Mouse (Mus musculus) gastrocnemius, postnatal 14 days (tissue): ENCODE measurements around the gene Neil1. TPM values are rescaled to one million over a fixed set of nuclear protein-coding genes. Genes with fewer than 3 reads are reported as not detected.
A peak's percentile ranks its signal among the peaks of the same experiment; 100 is the strongest.

Experiments used
- DNase-seq: peaks from one replicate; pipeline ENCODE4 v3.0.0; 2021; ENCODE audit warnings: mixed read lengths
- intact Hi-C: fragments of 180-260 bp; cut with DNase I; formaldehyde crosslinking; loops from one replicate; pipeline ENCODE4 v1.15.1; 2025; ENCODE audit warnings: low total_unique reads
- total RNA-seq, 2 experiments: library from RNA; stranded (reverse); gene quantifications; 2 replicates each; pipeline ENCODE4 v1.2.3; 2021

Neil1 gene
- total RNA-seq, 2 experiments from 2014 or later: 4.7 to 5.6 TPM

DNA sequence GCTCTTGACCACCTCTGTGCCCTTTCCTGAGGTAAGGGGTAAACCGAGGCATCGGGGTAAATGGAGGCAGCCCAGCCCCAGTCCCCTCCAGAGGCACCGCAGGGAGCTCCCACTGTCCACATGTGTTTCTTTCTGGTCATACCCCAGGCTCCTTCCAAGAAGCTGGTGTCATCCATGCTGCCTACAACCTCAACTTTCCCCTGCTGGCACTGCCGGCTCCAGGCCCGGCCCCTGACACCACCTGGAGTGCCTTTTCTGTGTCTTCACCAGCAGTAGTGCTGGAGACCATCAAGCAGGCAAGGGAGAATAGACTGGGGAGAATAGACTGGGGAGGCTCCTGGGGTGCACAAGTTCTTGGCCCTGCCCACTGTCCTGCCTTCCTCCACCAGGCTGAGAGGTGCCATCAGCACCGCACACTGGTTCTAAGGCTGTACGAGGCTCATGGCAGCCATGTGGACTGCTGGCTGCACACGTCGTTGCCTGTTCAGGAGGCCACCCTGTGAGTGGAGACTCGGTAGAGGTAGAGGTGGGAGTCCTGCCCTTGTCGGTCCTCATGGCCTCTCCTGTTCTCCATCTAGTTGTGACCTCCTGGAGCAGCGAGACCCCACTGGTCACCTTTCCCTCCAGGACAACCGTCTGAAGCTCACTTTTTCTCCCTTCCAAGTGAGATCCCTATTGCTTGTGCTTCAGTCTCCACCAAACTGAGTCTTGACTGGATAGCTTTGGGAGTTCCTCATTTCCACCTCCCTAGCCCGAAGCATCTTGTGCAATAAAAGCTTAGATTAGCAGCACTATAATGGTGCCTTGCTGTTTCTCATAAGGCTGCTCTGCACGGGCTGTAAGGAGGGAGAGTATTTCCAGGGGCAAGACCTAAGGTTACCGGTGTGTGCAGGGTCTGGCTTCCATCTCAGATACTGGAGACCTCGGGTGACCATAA is 6.4 kb downstream of the Neil1 start:
- intact Hi-C loops: no loop called here
- no peak for DNase-seq

DNA sequence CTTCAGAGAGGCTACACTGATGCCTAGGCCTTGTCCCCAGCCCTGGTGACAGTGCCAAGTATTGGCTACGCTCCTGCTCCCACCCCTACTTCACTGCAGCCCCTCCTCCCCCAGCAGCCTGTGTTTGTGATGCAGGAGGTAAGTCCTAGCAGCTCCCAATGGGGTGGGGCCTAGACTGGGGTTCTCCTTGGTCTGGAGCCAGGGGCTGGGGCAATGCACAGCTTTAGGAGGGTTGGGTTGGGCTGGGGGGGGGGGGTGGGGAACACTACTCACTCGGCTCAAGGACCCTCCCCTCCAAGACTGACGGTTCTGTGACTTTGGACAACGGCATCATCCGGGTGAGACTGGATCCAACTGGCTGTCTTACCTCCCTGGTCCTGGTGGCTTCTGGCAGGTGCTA is 8.5 kb downstream of the Neil1 start:
- intact Hi-C loops: loop anchor here (10.0 kb wide), 1 partner anchor 215 kb away; the partner anchor contains the start of gene Snx33
- no peak for DNase-seq

DNA sequence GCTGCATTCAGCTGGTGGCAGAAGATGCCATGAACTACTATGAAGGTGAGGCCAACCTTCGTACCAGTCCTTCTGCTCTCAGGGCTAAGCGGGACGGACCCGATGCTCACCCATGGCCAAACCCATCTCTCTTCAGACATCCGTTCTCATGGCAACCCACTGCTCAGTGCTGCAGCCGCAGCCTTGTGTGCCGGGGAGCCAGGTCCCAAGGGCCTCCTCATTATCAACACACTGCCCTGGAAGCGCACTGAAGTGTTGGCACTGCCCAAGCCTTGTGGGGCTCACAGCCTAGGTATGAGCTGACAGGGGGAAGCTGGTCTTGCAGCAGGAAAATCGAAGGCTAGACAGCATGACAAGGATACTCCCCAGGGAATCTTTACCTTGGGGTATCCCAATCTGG is 9.0 kb downstream of the Neil1 start:
- DNase-seq: no peak
- intact Hi-C loops: loop anchor here (10.0 kb wide), 1 partner anchor 214 kb away; the partner anchor contains the start of gene Snx33

- intact Hi-C loops: loop anchor here (10.0 kb wide), 1 partner anchor 214 kb away; the partner anchor contains the start of gene Snx33
- no peak for DNase-seq
These were observed 9.6 kb downstream of the Neil1 start for GRCm38 (mm10) chr9:57138507-57138906.

DNA sequence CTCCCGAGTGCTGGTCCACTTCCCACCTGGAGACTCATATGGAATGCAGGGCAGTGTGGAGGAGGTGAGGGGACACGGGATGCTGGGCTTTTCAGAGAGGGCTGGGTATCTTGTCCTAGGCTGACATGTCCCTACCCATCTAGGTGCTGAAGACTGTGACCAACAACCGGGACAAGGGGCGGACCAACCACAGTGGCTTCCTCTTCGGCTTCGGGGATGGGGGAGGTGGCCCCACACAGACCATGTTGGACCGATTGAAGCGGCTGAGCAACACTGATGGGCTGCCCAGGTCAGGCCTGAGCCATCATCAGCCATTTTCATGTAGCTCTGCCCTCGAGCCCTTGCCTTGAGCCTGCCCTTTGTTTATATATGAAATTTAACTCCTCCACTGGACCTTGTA is 10.3 kb downstream of the Neil1 start:
- intact Hi-C loops: loop anchor here (10.0 kb wide), 1 partner anchor 213 kb away; the partner anchor contains the start of gene Snx33
- no peak for DNase-seq

DNA sequence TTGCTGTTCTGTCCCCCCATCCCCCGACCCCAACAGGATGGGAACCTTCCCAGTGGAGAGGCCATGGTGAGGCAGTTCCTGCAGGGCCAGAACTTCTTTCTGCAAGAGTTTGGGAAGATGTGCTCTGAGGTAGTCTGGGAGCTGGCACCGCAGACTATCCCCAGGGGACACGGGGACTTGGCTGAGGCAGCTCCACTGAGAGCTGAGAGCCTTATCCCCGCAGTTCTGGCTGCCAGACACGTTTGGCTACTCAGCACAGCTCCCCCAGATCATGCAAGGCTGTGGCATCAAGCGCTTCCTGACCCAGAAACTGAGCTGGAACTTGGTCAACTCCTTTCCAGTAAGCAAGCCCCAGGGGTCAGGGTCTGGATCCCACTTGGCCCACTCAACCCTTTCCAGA is 10.9 kb downstream of the Neil1 start:
- DNase-seq: no peak
- intact Hi-C loops: loop anchor here (10.0 kb wide), 1 partner anchor 212 kb away; the partner anchor contains the start of gene Snx33

DNA sequence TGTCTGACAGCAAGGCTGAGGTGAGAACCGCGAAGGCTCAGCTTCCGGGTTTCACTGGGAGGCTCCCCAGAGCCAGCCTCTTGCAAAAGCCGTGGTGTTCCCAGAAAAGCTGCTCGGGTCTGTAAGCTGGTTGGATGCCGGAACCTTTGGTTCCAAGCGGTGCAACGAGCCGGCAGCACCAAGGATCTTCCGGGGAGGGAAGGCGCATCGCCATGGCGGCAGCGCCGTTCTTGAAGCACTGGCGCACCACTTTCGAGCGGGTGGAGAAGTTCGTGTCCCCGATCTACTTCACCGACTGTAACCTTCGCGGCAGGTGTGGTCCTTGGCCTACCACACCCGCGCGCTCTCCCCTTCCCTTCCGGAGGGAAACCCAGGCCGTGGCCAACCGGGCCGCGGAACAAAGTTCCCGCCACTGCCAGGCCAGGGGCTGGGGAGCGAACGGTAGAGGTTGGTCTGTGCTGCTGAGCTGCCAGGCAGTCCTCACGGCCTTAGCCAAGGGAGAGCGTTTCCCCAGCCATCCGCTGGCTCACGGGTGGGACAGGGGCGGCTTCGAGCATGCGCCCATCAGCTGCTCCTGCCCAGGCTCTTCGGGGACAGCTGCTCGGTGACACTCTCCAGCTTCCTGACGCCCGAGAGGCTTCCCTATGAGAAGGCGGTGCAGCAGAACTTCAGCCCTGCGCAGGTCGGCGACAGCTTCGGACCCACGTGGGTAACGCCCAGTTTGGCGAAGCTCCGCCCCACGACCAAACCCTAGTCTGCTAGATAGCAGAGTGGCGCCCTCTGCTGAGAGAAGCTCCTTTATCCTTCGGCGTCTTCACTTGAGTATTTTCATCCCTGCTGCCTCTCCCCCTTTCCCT is 17.3 kb downstream of the Neil1 start, which contains the start of gene Man2c1:
Gene Man2c1, plus strand, starts transcription at position 114 of the 857 bp plus-strand sequence.
- intact Hi-C loops: loop anchor here (5.0 to 10.0 kb wide), 2 partner anchors 74 to 206 kb away; partner anchors contain the start of gene Snx33
- DNase-seq: peak; percentile 95

DNA sequence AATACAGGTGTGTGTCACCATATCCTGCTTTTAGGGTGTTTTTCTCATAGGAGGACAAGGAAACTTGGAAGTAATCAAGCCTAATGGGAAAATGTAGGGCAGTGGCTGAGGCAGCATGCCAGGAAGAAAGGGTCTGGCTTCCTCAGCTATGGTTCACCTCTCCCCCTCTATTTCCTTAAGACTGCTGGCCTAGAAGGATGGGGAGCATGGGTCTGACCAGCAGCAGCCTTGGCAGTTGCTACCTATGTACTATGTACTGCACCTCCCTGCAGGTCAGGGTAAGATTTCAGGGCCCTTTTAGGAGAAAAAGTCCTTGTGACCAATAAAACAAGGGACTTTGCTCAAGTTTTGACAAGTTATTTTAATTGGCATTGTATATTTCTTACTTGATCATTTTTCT is 18.5 kb downstream of the Neil1 start:
- intact Hi-C loops: loop anchor here (5.0 to 10.0 kb wide), 2 partner anchors 72 to 205 kb away; partner anchors contain the start of gene Snx33
- DNase-seq: no peak

- intact Hi-C loops: no loop called here
- no peak for DNase-seq
These were observed 30.8 kb downstream of the Neil1 start for GRCm38 (mm10) chr9:57117261-57117755.

Other genes starting within 250 kb of the Neil1 start
- 1 to 10 TPM; 6.4 to 6.5 TPM for gene Snx33, start 219.9 kb downstream of the Neil1 start, total RNA-seq
- gene Imp3, start 210.8 kb downstream of the Neil1 start, total RNA-seq: 10 to 100 TPM; 40.1 to 43.1 TPM
- 1 to 10 TPM; 7.3 to 7.4 TPM for gene Snupn, start 197.4 kb downstream of the Neil1 start, total RNA-seq
- 1 to 10 TPM; 8.6 to 9.2 TPM for gene Ptpn9, start 153.4 kb downstream of the Neil1 start, total RNA-seq
- gene Sin3a, start 76.3 kb downstream of the Neil1 start, total RNA-seq: 10 to 100 TPM; 20.3 to 22.7 TPM
- gene Man2c1, start 17.6 kb downstream of the Neil1 start, total RNA-seq: 10 to 100 TPM; 32.8 to 36.2 TPM
- 10 to 100 TPM; 22.1 to 24.4 TPM for gene Commd4, start 10.0 kb upstream of the Neil1 start, total RNA-seq
- not detected for gene Trcg1, start 88.3 kb upstream of the Neil1 start, total RNA-seq
- gene 1700017B05Rik, start 114.3 kb upstream of the Neil1 start, total RNA-seq: 1 to 10 TPM; 6.4 to 7.3 TPM